Mouse (Mus musculus) right cerebral cortex, postnatal 36 days (tissue): ENCODE data around the gene Olfr399.

Experiments used
- DNase-seq, 2 experiments: peaks; one replicate each; pipeline ENCODE4 v3.0.0; 2022; ENCODE audit warnings: low spot score in 2 of 2, mixed read lengths in 1 of 2

The Olfr399 gene

GRCm38 (mm10) chr11:74056451-74056850 lies at the start of gene Olfr399, which contains the start of gene Olfr139:
Olfr399 (minus strand) TSS chr11:74056615.
Olfr139 (minus strand) TSS chr11:74056551.
- DNase-seq: no peak

GRCm38 (mm10) chr11:74105066-74105465 lies 48.7 kb upstream of the Olfr399 start:
- no peak for DNase-seq

GRCm38 (mm10) chr11:74101507-74101906 lies 45.1 kb upstream of the Olfr399 start:
- DNase-seq: no peak

- DNase-seq: no peak
These were observed 44.3 kb upstream of the Olfr399 start for GRCm38 (mm10) chr11:74100724-74101123.

- no peak for DNase-seq
These were observed 13.2 kb upstream of the Olfr399 start, which contains the start of gene Zfp616 for GRCm38 (mm10) chr11:74069655-74070054. Zfp616 (plus strand) TSS chr11:74069955.

- no peak for DNase-seq
These were observed 5.1 kb downstream of the Olfr399 start for GRCm38 (mm10) chr11:74051347-74051746.
